Mouse (Mus musculus): Measurements from ENCODE around the gene Gmppa.

Gene Gmppa

GRCm38 (mm10) chr1:75435475-75436328 lies at the start of gene Gmppa:
Gmppa (plus strand) TSS chr1:75435930.
- DNase-seq: peak; percentile 89

DNA sequence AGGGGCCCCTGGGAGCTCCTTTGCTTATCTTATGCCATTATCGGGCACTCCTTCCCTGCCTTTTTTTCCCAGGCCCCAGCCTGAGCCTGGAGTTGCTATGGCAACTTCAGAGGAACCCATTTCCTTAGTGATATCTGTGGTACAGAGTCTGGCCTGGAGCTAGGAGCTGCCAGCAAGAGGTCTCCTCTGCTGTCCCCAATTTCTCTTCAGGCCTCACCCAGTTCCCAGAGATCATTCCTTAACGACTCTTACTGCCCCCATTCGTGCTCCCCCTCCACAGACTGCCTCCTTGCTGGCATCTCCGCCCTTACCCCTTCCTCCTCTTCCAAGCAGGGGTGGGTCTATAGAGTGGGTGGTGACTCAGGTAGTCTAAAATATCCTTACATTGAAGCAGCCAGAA lies 49.6 kb upstream of the Gmppa start:
- peak; percentile 52 for DNase-seq

DNA sequence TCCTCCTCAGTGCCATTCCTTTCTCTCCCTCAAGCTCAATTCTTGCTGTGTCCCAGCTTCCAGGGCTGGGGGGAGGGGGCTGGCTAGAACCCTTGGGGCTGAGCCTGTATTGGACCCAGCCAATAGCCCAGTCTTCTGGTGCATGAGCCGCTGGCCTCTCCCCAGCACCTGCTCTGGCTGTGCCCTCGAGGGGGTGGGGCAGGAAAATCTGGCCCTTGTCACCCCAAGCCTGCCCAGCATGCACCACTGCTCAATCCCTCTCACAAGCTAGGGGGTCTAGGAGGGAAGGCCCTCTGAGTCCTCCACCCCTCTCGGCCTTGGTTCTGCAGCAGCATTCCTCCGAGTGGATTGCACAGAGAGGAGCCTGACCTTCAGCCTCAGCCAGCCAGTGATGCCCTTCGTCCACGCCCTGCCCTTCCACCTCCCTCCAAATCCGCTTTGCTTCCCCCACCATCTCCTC lies 48.2 kb upstream of the Gmppa start:
- DNase-seq: no peak

- peak; percentile 20 for DNase-seq
Observed at GRCm38 (mm10) chr1:75387929-75388897, 47.5 kb upstream of the Gmppa start.

DNA sequence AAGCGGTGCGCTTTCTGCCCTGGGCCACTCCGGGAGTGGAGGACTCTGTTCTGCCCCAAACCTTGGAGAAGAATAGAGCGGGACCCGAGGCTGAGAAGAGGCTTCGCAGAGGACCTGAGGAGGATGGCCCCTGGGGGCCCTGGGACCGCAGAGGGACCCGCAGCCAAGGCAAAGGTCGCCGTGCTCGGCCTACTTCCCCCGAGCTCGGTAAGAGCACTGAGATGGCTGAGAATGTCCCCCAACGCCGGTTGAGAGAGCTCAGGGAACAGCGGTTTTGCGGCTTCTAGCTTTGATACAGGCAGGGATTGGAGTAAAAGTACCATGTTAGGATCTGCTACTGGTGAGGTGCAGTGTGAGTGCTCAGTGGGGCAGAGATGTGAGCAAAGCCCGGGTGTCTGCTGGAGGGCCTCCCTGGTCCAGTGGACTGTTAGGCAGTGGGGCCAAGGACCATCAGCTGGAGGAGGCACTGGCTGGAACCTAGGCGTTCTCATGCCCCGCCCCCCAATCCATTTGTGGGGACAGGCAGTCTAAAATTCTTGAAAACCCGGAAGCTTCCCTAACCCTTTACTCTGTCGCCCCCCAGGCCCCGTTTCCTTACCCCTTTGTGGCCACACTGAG lies 46.7 kb upstream of the Gmppa start:
- DNase-seq: no peak

- DNase-seq: peak; percentile 71
Observed at GRCm38 (mm10) chr1:75393139-75393538, 42.6 kb upstream of the Gmppa start.

DNA sequence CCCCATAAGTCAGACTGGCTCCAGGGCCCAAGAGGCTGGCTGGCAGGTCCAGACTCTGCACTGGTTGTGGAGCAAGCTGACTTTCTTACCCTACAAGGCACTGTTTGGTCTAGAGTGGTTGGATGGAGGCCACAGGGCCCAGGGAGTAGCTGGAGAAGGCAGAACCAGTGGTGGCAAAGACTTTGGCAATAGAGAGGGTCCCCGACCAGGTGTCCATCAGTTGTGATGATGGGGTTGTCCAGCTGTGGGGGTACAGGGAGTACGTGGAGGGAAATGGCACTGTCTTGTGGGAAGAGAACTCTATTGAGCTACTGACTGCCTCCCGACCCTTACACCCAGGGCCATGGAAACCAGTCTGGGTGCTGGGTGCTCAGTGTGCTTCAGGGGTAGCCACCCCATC lies 41.9 kb upstream of the Gmppa start:
- DNase-seq: no peak

- peak; percentile 56 for DNase-seq
Observed at GRCm38 (mm10) chr1:75398761-75399402, 36.8 kb upstream of the Gmppa start.

DNA sequence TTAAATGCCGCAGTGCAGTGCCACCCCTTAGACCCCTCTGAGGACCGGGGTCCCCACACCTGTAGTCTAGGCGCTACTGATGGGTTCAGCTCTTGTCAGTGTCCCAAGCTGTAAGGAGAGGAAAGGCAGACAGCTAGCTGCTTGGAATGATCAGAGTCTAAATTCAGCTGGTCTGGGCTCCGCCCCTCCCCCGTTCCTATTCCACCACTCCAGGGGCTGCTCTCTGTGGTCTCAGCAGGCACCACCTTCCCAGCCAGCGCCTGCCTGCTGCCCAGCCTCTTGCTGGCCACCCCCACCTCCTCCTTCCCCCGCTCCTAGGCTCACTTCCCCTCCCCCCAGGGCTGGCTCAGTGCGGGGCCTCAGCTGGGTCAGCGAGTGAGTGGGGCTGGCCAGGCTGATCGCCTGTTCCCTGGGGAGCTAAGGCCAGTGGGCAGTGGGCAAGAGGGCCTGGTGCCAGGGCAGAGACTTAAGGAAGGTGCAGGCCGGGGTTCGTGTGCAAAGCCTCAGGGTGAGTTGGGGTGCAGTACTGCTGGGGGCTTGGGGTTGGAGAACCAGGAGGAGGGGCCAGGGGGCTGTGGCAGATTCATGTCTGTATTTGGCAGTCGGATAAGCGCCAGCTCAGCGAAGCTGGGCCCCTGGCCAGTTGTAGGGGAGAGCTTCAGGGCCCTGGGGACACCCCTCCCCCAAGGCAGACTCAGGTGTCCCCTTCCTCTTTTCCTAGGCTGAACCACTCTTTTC lies 35.8 kb upstream of the Gmppa start:
- no peak for DNase-seq

DNA sequence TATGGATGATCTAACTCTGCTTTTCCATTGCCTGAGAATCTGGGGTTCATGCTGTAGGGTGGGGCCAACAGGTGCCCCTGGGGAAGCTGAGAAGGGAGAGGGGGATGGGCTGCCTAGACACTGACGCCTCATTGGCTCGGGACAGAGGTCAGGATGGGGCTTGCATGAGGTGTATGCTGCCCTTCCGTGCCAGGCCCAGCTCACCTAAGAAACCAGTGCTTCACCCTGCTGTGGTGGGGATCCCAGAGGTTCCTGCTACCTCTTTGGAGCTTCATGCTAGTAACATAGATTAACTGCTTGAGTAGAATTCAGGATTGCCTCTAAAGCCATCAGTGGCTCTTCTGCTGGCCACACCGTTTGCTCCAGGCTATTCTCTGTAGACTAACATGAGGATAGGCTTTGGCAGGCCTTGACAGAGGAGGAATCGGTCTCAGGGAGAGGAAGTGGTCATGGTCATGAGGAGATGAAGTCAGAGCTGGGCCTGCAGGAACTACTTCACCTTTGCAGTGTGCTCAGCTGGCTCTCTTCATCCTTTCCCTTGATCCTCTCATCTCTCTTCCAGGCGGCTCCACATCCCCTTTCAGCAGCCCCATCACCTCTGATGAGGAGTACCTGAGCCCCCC lies 35.1 kb upstream of the Gmppa start:
- no peak for DNase-seq

DNA sequence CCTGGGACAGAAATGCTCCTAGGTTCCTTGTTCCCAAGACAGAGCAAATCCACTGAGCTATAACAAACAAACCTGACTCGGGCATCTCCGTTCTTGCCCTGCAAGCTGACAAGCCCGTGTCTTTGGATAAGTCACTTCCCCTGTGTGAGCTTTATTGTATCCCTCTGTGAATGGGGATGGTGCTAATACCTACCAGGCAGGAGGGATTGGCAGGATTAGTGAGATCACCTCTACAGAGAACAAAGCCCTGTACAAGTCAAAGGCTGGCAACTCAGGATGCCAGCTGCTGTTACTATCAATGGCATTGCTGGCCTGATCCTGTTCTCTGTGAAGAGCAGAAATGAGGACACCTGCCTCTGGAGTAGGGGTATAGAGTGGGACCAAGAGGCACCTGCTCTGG lies 30.2 kb upstream of the Gmppa start:
- no peak for DNase-seq

- no peak for DNase-seq
Observed at GRCm38 (mm10) chr1:75406173-75406572, 29.6 kb upstream of the Gmppa start.

DNA sequence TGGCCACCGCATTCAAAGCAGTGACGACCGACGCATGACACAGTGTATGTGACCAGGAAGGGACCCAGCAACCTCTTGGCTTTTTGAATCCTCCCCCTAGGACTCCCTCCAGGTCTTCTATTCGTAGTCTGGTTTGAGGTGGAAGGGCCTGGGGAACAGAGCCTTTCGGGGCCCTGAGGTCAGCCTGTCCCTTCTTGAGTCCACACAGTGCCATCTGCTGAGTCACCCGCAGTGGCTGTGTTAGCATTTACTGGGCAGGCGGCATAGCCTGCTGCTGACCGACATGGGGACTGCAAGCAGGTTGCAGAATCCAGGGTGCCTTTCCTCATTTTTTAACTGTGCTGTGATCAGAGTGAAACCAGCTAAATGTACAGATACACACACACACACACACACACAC lies 28.7 kb upstream of the Gmppa start:
- DNase-seq: no peak

GRCm38 (mm10) chr1:75408210-75408609 lies 27.5 kb upstream of the Gmppa start:
- DNase-seq: no peak

- no peak for DNase-seq
Observed at GRCm38 (mm10) chr1:75409950-75410349, 25.8 kb upstream of the Gmppa start.

DNA sequence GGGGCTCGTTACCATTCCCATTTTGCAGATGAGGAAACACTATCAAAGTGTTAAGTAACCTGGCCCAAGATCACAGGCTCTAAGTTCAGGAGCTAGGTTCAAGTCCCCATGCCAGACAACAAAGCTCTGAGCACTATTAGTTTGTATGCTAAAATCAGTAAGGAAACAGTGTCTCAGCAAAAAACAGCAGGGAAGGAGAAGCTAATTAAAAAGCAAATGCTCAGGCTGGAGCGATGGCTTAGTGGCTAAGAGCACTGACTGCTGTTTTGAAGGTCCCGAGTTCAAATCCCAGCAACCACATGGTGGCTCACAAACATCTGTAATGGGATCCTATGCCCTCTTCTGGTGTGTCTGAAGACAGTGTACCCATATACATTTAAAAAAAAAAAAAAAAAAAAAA lies 23.5 kb upstream of the Gmppa start:
- DNase-seq: no peak

DNA sequence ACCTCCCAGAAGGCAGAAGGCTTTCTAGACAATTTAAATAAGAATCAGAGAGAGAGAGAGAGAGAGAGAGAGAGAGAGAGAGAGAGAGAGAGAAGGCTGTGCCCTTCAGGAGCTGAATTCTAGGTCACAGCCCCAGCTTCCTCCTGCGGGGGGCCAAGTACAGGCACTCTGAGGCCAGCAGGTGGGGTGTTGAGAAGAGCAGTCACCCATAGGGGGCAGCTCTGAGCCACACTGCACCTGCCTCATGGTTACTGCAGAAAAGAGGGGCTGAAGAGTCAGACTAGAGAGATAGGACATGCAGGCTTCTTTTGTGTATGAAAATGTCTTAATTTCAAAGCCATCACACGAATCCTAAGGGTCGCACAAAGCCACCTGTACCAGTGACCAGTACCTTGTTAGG lies 22.0 kb upstream of the Gmppa start:
- DNase-seq: peak; percentile 59

DNA sequence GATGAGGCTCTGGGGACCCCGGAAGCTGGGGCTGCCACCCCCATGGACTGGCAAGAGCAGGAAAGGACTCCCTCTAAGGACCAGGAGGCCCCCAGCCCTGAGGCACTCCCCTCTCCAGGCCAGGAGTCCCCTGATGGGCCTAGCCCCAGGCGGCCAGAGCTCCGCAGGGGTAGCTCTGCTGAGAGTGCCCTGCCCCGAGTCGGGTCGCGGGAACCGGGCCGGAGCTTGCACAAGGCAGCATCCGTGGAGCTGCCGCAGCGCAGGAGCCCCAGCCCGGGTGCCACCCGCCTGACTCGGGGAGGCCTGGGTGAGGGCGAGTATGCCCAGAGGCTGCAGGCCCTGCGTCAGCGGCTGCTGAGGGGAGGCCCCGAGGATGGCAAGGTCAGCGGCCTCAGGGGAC lies 13.9 kb upstream of the Gmppa start:
- no peak for DNase-seq

DNA sequence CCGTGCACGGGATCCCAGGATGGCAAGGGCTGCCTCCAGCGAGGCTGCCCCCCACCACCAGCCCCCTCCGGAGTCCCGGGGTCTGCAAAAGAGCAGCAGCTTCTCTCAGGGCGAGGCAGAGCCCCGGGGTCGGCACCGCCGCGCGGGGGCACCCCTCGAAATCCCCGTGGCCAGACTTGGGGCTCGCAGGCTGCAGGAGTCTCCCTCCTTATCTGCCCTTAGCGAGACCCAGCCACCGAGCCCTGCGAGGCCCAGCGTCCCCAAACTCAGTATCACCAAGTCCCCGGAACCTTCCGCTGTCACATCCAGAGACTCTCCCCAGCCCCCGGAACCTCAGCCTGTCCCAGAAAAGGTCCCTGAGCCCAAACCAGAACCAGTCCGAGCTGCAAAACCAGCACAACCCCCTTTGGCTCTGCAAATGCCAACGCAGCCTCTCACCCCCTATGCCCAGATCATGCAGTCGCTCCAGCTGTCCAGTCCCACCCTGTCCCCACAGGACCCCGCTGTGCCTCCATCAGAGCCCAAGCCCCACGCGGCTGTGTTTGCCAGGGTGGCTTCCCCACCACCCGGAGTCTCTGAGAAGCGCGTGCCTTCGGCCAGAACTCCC lies 13.4 kb upstream of the Gmppa start:
- no peak for DNase-seq

DNA sequence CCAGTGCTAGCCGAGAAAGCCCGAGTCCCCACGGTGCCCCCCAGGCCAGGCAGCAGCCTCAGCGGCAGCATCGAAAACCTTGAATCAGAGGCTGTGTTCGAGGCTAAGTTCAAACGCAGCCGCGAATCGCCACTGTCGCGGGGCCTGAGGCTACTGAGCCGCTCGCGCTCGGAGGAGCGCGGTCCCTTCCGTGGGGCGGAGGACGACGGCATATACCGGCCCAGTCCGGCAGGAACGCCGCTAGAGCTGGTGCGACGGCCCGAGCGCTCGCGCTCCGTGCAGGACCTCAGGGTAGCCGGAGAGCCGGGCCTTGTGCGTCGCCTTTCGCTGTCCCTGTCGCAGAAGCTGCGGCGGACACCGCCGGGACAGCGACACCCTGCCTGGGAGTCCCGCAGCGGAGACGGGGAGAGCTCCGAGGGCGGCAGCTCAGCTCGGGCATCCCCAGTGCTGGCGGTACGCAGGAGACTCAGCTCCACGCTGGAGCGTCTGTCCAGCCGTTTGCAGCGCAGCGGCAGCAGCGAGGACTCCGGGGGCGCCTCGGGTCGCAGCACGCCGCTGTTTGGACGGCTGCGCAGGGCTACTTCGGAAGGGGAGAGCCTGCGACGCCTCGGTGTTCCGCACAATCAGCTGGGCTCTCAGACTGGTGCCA lies 12.8 kb upstream of the Gmppa start:
- DNase-seq: no peak

Data from right cerebral cortex, adult 18-20 months (tissue).